Mouse (Mus musculus): Measurements from ENCODE around the gene Fbxo27. TPM values are rescaled to one million over a fixed set of nuclear protein-coding genes. Genes with fewer than 3 reads are reported as not detected.

Fbxo27 gene
- polyA plus RNA-seq, 1 experiment from 2014 or later = 0.19 TPM

- H3K27ac ChIP-seq (ENCODE audit: low read depth) = no peak overlapping the region
- DNase-seq (no peak), ATAC-seq (no peak)
- TF ChIP-seq CTCF (IDR thresholded peaks at IDR 0.05; ENCODE audit: low read depth) (no peak), EP300 (IDR thresholded peaks at IDR 0.05; ENCODE audit: low read depth) (no peak)
- no peak overlapping the region for H3K4me3 ChIP-seq (ENCODE audit: low read depth, low read length)
- WGBS (ENCODE audit: insufficient replicate concordance) = 79% methylated on average over 6 of the region's 6 CpGs
- no peak overlapping the region for H3K9ac ChIP-seq (replicated peaks)
- peaks cover 11% of the 10 kb centered on the region for H3K4me1 ChIP-seq (ENCODE audit: insufficient read depth)
- 0 out of 2 replicates have a peak, but pooled peaks cover 4% of the 10 kb centered on the region for H3K9me3 ChIP-seq (ENCODE audit: low read length)
- H3K27me3 ChIP-seq (ENCODE audit: insufficient read depth, low read length) = no peaks in the 10 kb centered on the region
- no peak overlapping the region for H3K4me2 ChIP-seq (ENCODE audit: low read depth, low read length)
- H3K36me3 ChIP-seq (replicated peaks; ENCODE audit: insufficient read depth, low read length) = no peaks in the 10 kb centered on the region; the same call in 1 of the 2 replicates
These were observed 43.1 kb downstream of the Fbxo27 start for GRCm38 (mm10) chr7:28735701-28736100.

GRCm38 (mm10) chr7:28739829-28740228 is 47.2 kb downstream of the Fbxo27 start:
- TF ChIP-seq CTCF (IDR thresholded peaks at IDR 0.05; ENCODE audit: low read depth) (no peak), EP300 (IDR thresholded peaks at IDR 0.05; ENCODE audit: low read depth) (no peak)
- no peak overlapping the region for H3K4me2 ChIP-seq (ENCODE audit: low read depth, low read length)
- H3K9ac ChIP-seq (replicated peaks) = no peak overlapping the region
- H3K4me1 ChIP-seq (ENCODE audit: insufficient read depth) = peaks cover 16% of the 10 kb centered on the region
- no peak for ATAC-seq
- H3K27ac ChIP-seq (ENCODE audit: low read depth) = no peak overlapping the region
- WGBS (ENCODE audit: insufficient replicate concordance) = 90% methylated on average over 21 of the region's 21 CpGs
- no peaks in the 10 kb centered on the region for H3K9me3 ChIP-seq (ENCODE audit: low read length)
- H3K27me3 ChIP-seq (ENCODE audit: insufficient read depth, low read length) = no peaks in the 10 kb centered on the region
- H3K4me3 ChIP-seq (ENCODE audit: low read depth, low read length) = no peak overlapping the region
- no peak for DNase-seq
- no peaks in the 10 kb centered on the region; the same call in 1 of the 2 replicates for H3K36me3 ChIP-seq (replicated peaks; ENCODE audit: insufficient read depth, low read length)

- no peaks in the 10 kb centered on the region for H3K9me3 ChIP-seq (ENCODE audit: low read length)
- peak overlapping the region; percentile 89 for H3K4me2 ChIP-seq (ENCODE audit: low read depth, low read length)
- H3K36me3 ChIP-seq (replicated peaks; ENCODE audit: insufficient read depth, low read length) = peaks cover 3% of the 10 kb centered on the region
- ATAC-seq (no peak), DNase-seq (no peak)
- H3K9ac ChIP-seq (replicated peaks) = peak overlapping the region; percentile 90
- peak overlapping the region; percentile 72 for H3K4me3 ChIP-seq (ENCODE audit: low read depth, low read length)
- no peaks in the 10 kb centered on the region for H3K27me3 ChIP-seq (ENCODE audit: insufficient read depth, low read length)
- H3K4me1 ChIP-seq (ENCODE audit: insufficient read depth) = peaks cover 16% of the 10 kb centered on the region
- 31% methylated on average over 9 of the region's 9 CpGs for WGBS (ENCODE audit: insufficient replicate concordance)
- peak overlapping the region; percentile 87 for H3K27ac ChIP-seq (ENCODE audit: low read depth)
- no peak for TF ChIP-seq EP300 (IDR thresholded peaks at IDR 0.05; ENCODE audit: low read depth)
- TF ChIP-seq CTCF (IDR thresholded peaks at IDR 0.05; ENCODE audit: low read depth) = no peak
These were observed 48.3 kb downstream of the Fbxo27 start for GRCm38 (mm10) chr7:28740949-28741348.

GRCm38 (mm10) chr7:28741368-28741708 is 48.7 kb downstream of the Fbxo27 start:
- Histone ChIP-seq H3K9me3 (ENCODE audit: low read length) (no peaks in the 10 kb centered on the region), H3K4me3 (ENCODE audit: low read depth, low read length) (peak overlapping the region; percentile 72), H3K27me3 (ENCODE audit: insufficient read depth, low read length) (no peaks in the 10 kb centered on the region), H3K36me3 (replicated peaks; ENCODE audit: insufficient read depth, low read length) (peaks cover 7% of the 10 kb centered on the region), H3K4me2 (ENCODE audit: low read depth, low read length) (peak overlapping the region; percentile 89), H3K4me1 (ENCODE audit: insufficient read depth) (peaks cover 16% of the 10 kb centered on the region), H3K9ac (replicated peaks) (peak overlapping the region; percentile 90), H3K27ac (ENCODE audit: low read depth) (peak overlapping the region; percentile 87)
- no peak for TF ChIP-seq CTCF (IDR thresholded peaks at IDR 0.05; ENCODE audit: low read depth)
- no peak for TF ChIP-seq EP300 (IDR thresholded peaks at IDR 0.05; ENCODE audit: low read depth)
- ATAC-seq (peak; percentile 16), DNase-seq (no peak)
- WGBS (ENCODE audit: insufficient replicate concordance) = under 1% methylated on average over 11 of the region's 13 CpGs

- TF ChIP-seq EP300 (IDR thresholded peaks at IDR 0.05; ENCODE audit: low read depth) (no peak), CTCF (IDR thresholded peaks at IDR 0.05; ENCODE audit: low read depth) (peak; percentile 97)
- Histone ChIP-seq H3K4me3 (ENCODE audit: low read depth, low read length) (peak within 1 kb of the TSS; percentile 72), H3K4me1 (ENCODE audit: insufficient read depth) (peaks cover 16% of the 10 kb centered on the region), H3K9ac (replicated peaks) (peak within 1 kb of the TSS; percentile 90), H3K4me2 (ENCODE audit: low read depth, low read length) (peak within 1 kb of the TSS; percentile 89), H3K36me3 (replicated peaks; ENCODE audit: insufficient read depth, low read length) (peaks cover 7% of the 10 kb centered on the region), H3K9me3 (ENCODE audit: low read length) (no peaks in the 10 kb centered on the region), H3K27ac (ENCODE audit: low read depth) (peak within 1 kb of the TSS; percentile 87), H3K27me3 (ENCODE audit: insufficient read depth, low read length) (no peaks in the 10 kb centered on the region)
- peak; percentile 96 for DNase-seq
- WGBS (ENCODE audit: insufficient replicate concordance) = under 1% methylated on average over 39 of the region's 39 CpGs
- ATAC-seq = peak; percentile 97
These were observed 49.2 kb downstream of the Fbxo27 start, which contains the start of the genes Mrps12 and Sars2 for GRCm38 (mm10) chr7:28741709-28742438. Mrps12 (minus strand) TSS chr7:28741820. Sars2 (plus strand) TSS chr7:28741992.

Other genes starting within 250 kb of the Fbxo27 start
- 0.12 and 0.26 TPM in 2 replicates for gene Lrfn1, start 240.9 kb upstream of the Fbxo27 start, polyA plus RNA-seq (2015; fragmentation: Nextera tagmentation; extraction: Ambion mirVana)
- not detected in 2 replicates for gene Ifnl2, start 182.4 kb upstream of the Fbxo27 start, polyA plus RNA-seq (2015; fragmentation: Nextera tagmentation; extraction: Ambion mirVana)
- not detected in 2 replicates for gene Ifnl3, start 170.0 kb upstream of the Fbxo27 start, polyA plus RNA-seq (2015; fragmentation: Nextera tagmentation; extraction: Ambion mirVana)
- 1.3 and 7.7 TPM in 2 replicates for gene Sycn, start 152.0 kb upstream of the Fbxo27 start, polyA plus RNA-seq (2015; fragmentation: Nextera tagmentation; extraction: Ambion mirVana)
- gene Nccrp1, start 145.6 kb upstream of the Fbxo27 start, polyA plus RNA-seq (2015; fragmentation: Nextera tagmentation; extraction: Ambion mirVana) = not detected in 2 replicates
- gene Samd4b, start 94.7 kb upstream of the Fbxo27 start, polyA plus RNA-seq (2015; fragmentation: Nextera tagmentation; extraction: Ambion mirVana) = 3.5 and 4.3 TPM in 2 replicates
- gene Pak4, start 94.7 kb upstream of the Fbxo27 start, polyA plus RNA-seq (2015; fragmentation: Nextera tagmentation; extraction: Ambion mirVana) = 5.3 and 6.2 TPM in 2 replicates
- gene Acp7, start 61.5 kb upstream of the Fbxo27 start, polyA plus RNA-seq (2015; fragmentation: Nextera tagmentation; extraction: Ambion mirVana) = not detected in 2 replicates
- 0.90 and 1.0 TPM in 2 replicates for gene Fbxo17, start 24.0 kb downstream of the Fbxo27 start, polyA plus RNA-seq (2015; fragmentation: Nextera tagmentation; extraction: Ambion mirVana)
- 77.2 and 83.9 TPM in 2 replicates for gene Mrps12, start 49.0 kb downstream of the Fbxo27 start, polyA plus RNA-seq (2015; fragmentation: Nextera tagmentation; extraction: Ambion mirVana)
- 7.9 and 8.5 TPM in 2 replicates for gene Sars2, start 49.1 kb downstream of the Fbxo27 start, polyA plus RNA-seq (2015; fragmentation: Nextera tagmentation; extraction: Ambion mirVana)
- not detected in 2 replicates for gene Ccer2, start 63.3 kb downstream of the Fbxo27 start, polyA plus RNA-seq (2015; fragmentation: Nextera tagmentation; extraction: Ambion mirVana)
- gene Sirt2, start 73.9 kb downstream of the Fbxo27 start, polyA plus RNA-seq (2015; fragmentation: Nextera tagmentation; extraction: Ambion mirVana) = 20.5 and 22.7 TPM in 2 replicates
- gene Nfkbib, start 74.7 kb downstream of the Fbxo27 start, polyA plus RNA-seq (2015; fragmentation: Nextera tagmentation; extraction: Ambion mirVana) = 25.1 and 26.9 TPM in 2 replicates
- gene Rinl, start 96.1 kb downstream of the Fbxo27 start, polyA plus RNA-seq (2015; fragmentation: Nextera tagmentation; extraction: Ambion mirVana) = 7.2 and 7.6 TPM in 2 replicates
- 82.0 and 88.6 TPM in 2 replicates for gene Hnrnpl, start 115.7 kb downstream of the Fbxo27 start, polyA plus RNA-seq (2015; fragmentation: Nextera tagmentation; extraction: Ambion mirVana)
- gene Ech1, start 132.4 kb downstream of the Fbxo27 start, polyA plus RNA-seq (2015; fragmentation: Nextera tagmentation; extraction: Ambion mirVana) = 534 and 566 TPM in 2 replicates
- 19.5 and 21.3 TPM in 2 replicates for gene Lgals4, start 141.0 kb downstream of the Fbxo27 start, polyA plus RNA-seq (2015; fragmentation: Nextera tagmentation; extraction: Ambion mirVana)
- gene Lgals7, start 171.0 kb downstream of the Fbxo27 start, polyA plus RNA-seq (2015; fragmentation: Nextera tagmentation; extraction: Ambion mirVana) = 0.14 and 0.34 TPM in 2 replicates
- 0.09 and 0.23 TPM in 2 replicates for gene Capn12, start 188.6 kb downstream of the Fbxo27 start, polyA plus RNA-seq (2015; fragmentation: Nextera tagmentation; extraction: Ambion mirVana)

All from liver, postnatal 0 days (tissue).